Mouse (Mus musculus) thymus, postnatal 10 days (tissue): ENCODE measurements around the gene Spata2.

Source experiments
- DNase-seq, 2 experiments: peaks; one replicate each; pipeline ENCODE4 v3.0.0; 2021; ENCODE audit warnings: low spot score in 2 of 2

Gene Spata2

DNA sequence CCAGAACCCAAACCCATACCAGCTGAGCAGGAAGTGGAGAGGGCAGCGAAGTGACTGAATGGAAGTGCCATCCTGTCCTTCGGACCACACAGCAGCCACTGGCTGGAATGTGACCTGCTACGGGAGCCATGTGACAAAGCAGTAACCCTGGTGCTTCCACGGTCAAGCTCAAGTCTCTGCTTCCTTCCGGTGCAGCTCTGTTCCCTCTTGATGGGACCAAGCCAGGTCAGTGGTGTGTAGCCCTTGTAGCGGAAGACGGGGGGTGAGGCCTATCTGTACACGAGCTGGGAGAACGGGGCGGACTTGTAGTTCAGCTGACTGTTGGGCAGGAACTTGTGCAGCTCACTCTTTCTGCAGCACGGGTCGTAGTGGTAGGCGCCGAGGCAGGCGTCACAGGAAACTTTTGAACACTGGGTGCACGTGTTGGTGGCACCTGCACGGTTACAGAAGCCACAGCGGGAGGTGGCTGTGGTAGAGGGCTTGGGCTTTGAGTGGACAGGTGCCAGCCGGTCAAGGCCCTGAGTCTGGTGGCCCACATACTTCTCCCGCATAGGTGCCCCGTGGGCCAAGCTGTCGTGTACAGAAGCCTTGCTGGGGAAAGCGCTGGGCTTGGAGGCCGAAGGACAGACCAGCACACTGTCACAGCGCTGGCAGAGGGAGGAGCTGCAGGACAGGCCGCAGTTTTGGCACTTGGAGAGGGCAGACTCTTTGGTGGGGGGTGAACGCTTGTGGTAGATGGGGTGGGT, 9.4 kb downstream of the Spata2 start:
- DNase-seq, result no peak

DNA sequence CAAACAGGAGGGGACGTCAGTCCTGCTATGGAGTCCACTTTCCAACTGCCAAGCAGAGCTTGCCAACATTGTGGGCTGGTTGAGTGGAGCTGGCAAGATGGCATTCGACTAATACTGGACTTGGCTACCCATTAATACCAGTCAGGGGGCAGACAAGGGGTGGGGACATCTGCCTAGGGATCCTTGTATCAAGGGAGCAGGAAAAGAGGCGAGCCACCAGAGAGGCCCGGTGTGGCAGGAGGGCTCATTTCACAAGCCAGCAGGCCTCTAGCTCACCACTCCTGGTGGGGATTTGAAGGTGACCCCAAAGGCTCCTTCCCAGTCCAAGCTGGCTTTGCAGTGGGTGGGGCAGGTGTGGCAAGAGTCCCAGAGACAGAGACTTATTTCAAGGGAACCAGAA, 10.0 kb downstream of the Spata2 start:
- no peak for DNase-seq

- DNase-seq, result no peak
Measured at GRCm38 (mm10) chr2:167479501-167479900, 13.2 kb downstream of the Spata2 start.

- no peak for DNase-seq
Measured at GRCm38 (mm10) chr2:167478128-167478527, 14.6 kb downstream of the Spata2 start.

DNA sequence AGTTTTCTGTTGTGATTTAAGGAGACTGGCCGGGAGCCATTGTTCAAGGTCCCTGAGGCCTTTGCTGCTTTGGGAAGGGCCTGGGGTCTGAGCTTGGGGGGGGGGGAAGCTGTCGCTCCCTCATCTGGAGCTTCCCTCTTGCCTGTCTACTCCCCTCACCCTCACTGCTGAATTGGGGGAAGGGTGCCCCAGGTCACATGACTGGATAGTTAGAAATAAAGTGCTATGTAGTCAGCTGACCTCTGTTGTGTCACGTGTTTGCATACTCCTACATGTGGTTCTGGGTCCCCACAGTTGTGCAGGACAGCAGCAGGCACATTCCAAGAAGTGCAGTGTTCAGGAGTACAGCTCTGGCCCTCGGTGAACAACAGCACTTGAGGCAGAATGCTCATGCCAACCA, 15.9 kb downstream of the Spata2 start:
- DNase-seq, result no peak

- DNase-seq, result no peak
Measured at GRCm38 (mm10) chr2:167476200-167476688, 16.4 kb downstream of the Spata2 start.

DNA sequence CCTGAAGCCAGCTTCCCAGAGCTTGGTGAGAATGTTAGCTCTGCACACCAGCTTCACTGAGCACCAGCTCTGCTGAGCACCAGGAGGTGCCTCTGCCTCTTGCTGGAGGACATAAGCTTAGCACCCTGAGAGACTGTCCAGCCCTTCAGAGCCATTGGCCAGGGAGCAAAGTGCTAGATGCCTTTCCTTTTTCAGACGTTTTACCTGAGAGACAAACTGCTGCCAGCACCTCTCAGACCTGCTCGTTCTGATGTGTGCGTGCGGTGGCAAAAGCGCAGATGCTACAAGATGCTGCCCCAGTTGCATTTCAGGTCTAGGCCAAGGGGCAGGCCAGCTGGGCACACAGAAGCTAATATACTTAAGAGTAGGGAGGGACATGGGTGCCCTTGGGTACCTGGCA, 17.1 kb downstream of the Spata2 start:
- DNase-seq, result no peak

DNA sequence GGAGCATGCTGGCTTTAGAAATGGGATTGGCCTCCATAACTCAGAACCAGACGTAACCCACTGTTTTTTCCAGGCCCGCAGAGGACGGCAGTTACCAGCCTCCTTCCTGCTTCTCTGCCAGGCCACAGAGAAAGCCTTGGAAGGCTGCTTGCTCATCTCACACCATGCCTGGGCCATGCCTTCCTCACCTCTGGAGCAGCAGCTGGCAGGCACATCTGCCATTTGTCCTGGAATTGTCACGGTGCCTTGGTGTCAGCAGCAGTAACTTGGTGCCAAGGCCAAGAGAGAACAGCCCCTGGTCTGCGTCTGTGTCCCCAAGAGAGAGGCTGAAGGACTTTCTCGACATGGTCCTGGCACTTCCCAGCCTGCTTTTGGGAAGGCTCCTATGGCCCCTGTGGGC, 18.5 kb downstream of the Spata2 start:
- no peak for DNase-seq

GRCm38 (mm10) chr2:167471585-167471984, 21.1 kb downstream of the Spata2 start:
- DNase-seq, result no peak

DNA sequence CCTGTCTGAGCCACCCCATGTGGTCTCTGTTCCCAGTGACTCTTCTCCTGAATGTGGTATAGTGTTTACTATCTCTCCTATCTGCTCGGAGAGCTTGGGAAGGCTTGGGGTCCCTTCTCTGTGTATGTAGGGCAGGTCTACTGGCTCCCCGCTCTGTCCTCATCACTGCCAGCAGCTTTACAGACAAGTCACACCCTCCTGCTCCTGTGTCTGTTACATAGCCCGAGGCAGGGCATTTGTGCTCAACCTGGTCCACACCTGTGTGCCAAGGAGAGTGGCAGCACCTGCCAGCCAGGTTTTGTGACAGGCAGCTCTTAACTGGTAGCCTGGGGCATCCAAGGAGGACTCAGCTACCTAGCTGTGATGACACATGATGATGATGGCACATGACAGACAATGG, 22.1 kb downstream of the Spata2 start:
- DNase-seq, result no peak

DNA sequence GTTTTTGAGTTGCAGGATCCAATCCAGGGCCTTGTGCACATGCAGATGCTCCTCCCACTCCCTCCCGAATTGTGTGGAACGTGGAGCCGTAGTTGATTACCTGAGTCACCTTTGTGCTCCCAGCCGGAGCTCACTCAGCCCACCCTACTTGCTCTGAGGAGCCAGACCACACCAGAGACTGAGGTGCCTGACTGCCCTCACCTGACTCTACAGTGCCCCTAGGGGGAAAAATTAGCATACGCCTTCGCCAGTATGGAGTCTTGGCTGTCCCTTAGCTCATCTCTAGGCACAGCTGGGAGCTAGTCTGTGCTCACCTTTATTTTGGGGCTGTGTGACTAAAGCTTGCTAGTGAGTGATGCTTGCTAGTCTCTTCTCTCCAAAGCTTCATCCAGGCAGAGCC, 24.2 kb downstream of the Spata2 start:
- DNase-seq, result peak in 1 of 2 experiments; percentile 39

GRCm38 (mm10) chr2:167467214-167467613, 25.5 kb downstream of the Spata2 start:
- no peak for DNase-seq

DNA sequence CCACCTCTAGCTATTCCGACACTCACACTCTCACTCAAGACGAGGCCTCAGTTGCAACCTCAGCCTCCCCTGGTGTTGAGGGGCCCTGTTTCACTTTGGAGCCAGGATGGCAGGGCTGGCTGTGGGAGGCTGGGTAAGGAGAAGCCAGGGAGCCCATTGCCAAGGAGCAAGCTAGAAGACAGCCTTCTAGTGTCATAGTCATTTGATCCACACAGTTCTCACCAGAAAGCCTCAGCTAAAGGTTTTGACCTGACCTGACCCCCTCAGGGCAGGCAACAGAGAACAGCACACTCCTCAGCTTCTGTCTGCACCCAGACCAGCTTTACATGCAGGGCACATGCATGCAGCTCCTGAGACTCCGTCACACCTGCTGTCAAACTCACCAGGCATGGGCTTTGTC, 26.7 kb downstream of the Spata2 start:
- DNase-seq, result no peak

DNA sequence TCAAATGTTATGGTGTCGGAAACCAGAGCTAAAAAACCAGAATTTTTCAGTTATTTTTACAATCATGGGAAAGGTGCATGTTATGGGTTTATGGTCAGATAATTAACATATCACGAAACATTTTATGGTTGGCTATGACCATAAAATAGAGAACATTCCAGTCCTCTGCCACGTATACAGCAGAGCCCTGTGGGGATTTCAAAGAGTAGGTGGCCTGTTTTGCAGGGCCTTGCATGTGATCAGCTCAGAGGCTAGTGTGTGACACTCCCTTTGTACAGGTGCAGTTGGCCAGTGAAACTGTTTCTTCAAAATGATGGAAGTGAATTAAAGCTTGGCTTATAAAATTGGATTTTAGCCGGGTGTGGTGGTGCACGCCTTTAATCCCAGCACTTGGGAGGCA, 28.9 kb downstream of the Spata2 start:
- DNase-seq, result no peak

DNA sequence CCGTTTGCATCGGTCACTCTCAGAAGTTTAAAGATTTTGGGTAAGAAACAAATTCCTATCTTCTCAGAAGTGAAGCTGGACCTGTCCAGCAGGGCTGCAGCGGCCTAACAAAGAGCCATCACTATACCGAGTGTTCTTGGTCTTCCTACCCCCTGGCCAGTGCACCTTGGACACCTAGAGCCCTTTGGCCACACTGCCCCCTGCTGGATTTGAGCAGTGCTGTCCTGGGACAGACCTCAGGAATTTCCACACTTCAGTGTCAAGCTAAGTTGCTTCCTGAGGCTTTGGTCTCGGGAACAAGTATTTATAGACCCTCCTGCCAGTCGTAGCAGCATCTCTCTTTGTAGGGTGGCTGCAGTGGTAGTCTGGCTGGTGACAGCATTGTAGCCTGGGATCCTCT, 29.7 kb downstream of the Spata2 start:
- peak in 1 of 2 experiments; percentile 56 for DNase-seq

- no peak for DNase-seq
Measured at GRCm38 (mm10) chr2:167459071-167459865, 33.4 kb downstream of the Spata2 start.

- DNase-seq, result no peak
Measured at GRCm38 (mm10) chr2:167458548-167458947, 34.1 kb downstream of the Spata2 start.

DNA sequence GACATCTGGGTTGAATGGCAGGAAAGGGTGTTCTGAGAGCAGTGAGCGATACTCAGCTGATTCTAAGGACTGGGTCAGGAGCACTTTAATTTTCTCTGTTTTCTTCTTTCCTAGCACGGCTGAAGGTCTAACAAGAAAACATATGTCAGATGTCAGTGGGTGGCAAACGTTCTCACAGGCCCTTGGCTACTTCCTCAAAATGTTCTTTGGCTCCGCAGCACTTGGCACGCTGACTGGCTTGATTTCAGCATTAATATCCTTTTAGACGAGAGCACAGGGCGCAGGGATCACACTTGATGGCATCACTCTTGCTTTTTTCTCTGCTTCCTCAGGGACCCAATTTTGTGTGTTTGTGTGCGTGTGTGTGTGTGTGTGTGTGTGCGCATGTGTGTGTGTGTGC, 35.5 kb downstream of the Spata2 start:
- DNase-seq, result no peak

- DNase-seq, result no peak
Measured at GRCm38 (mm10) chr2:167456361-167457020, 36.2 kb downstream of the Spata2 start.

- no peak for DNase-seq
Measured at GRCm38 (mm10) chr2:167453814-167454213, 38.9 kb downstream of the Spata2 start.

DNA sequence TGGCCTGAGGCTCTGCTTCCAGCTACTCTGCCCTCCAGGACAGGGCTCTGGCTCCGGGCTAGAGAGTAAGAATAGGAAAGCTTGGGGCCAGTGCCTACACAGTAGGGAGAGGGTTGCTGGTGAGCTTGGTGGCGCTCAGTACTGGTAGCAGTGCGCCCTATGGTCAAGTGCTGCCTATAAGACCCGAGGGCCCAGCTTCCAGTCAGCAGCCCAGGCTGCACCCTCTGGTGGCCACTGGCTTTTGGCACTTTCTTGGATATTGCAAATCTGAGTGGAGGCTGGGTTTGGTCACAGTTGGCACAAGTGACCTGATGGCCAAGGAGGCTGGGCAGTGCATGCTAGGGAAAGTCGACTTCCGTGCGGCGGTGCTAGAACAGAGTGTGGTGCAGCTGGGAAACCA, 42.0 kb downstream of the Spata2 start:
- no peak for DNase-seq
